Mouse (Mus musculus) CD8-positive naive resting alpha-beta T cell, adult 2 months (primary cell): Measurements from ENCODE around the gene Serinc2.
"Not testable (repeated sequence)": the region's sequence is repeated elsewhere in the genome, so short reads cannot be mapped to it uniquely, and the experiment has no call there.

Source experiments
- DNase-seq, 2 experiments: peaks; one replicate each; pipeline ENCODE4 v3.0.0; 2022; ENCODE audit warnings: low read depth in 2 of 2, low spot score in 2 of 2

Serinc2 gene

GRCm38 (mm10) chr4:130266601-130267000 lies 12.4 kb downstream of the Serinc2 start:
- no peak for DNase-seq

DNA sequence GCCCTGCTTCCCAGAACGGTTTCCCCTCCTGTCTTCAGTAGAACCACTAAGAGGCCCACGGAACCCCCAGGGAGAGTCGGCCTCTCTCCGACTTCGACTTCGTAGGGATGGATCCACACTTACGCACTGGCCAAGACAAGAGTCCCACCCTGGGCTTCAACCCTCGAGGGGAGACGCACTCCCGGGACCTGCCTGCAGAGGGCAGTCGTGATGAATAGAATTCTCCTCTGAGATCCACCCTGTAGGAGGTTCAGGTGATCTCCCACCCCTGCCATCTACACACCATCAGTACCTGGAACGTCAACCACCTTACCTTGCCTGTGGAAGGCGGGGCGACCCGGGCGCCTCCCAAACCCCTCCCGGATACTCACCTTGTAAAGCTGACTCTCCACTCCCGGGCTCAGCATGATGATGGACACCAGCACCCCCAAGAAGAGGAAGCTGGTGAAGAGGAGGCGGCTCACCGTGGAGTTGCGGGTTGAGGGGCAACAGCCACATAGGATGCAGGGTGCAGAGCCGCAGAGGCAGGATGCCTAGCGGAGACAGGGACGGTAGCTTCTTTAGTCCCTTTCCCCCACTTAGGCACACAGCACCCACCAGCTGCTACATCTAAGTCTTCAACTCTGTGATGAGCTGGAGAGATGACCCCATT lies 14.2 kb downstream of the Serinc2 start:
- DNase-seq: peak; percentile 25 to 50

- no peak for DNase-seq
Observed at GRCm38 (mm10) chr4:130264131-130264530, 14.9 kb downstream of the Serinc2 start.

GRCm38 (mm10) chr4:130260406-130260805 lies 18.6 kb downstream of the Serinc2 start:
- no peak for DNase-seq

DNA sequence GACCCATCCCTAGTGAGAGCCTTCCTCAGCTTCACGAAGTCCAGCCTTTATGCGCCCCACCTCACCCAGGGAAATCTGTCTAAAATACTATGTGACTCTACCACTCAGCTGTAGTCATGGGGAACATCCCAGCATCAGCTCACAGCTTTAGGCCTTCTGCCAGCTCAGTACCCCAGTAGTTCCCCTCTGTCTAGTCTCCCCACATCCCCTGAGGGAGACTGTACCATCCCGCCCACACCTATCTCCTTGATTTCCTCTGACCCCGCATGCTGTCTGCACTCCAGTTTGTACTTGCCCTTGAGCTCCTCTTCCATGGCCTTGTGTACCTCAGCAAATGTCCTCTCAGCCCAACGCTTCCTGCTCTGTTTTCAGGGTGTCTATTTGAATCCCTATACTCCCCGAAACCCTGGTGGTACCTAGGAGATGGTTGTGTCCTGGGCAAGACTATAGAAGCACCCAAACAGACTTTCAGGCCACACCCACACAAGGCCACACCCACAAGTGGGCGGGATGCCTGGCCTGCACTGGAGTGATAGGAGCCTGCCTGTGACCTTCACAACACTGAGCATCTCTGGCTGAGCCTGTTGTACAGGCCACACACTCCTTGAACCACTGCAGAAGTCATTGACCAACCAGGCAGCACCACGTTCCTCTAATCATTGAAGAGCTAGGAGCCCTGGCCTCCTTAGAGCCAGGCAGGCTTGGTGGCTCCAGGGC lies 26.4 kb downstream of the Serinc2 start:
- DNase-seq: no peak

DNA sequence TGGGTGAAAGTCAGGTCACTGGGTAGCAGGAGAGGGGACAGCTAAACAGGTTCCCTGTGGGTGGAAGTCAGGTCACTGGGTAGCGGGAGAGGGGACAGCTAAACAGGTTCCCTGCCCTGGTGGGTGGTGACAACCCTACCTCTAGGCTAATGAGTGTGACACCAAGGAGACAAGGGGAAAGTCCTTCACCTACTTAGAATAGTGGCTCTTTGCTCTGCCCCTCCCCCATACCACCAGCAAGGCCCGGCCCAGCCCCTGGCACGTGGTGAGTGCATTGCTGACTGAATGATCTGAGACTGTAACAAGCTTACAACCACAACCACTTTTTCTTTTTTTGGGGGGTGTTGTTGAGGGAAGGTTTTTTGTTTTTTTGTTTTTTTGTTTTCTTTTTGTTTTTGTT lies 27.2 kb downstream of the Serinc2 start:
- DNase-seq: no peak

- no peak for DNase-seq
Observed at GRCm38 (mm10) chr4:130251172-130251705, 27.8 kb downstream of the Serinc2 start.

- DNase-seq: no peak
Observed at GRCm38 (mm10) chr4:130248636-130249035, 30.4 kb downstream of the Serinc2 start.

GRCm38 (mm10) chr4:130246132-130246531 lies 32.9 kb downstream of the Serinc2 start:
- peak; percentile 27 to 47 for DNase-seq

- no peak for DNase-seq
Observed at GRCm38 (mm10) chr4:130244749-130245148, 34.3 kb downstream of the Serinc2 start.

GRCm38 (mm10) chr4:130243621-130244020 lies 35.4 kb downstream of the Serinc2 start:
- not testable (repeated sequence) for DNase-seq

DNA sequence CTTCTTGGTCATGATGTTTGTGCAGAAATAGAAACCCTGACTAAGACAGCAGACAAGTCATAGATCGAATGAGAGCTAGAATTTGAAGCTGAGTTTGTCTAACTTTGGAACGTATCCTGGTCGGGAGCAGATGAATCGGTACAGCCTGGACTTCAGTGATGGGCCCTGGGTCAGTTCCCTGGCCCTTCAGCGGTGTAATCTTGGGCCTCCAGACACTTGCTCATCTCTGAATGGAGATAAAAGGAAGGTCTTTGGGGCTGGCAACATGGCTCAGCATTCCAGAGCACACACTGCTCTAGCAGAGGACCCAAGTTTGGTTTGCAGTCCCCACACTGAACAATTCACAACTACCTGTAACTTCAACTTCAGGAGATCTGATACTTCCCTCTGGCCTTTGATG lies 36.0 kb downstream of the Serinc2 start:
- DNase-seq: no peak

GRCm38 (mm10) chr4:130240695-130241094 lies 38.3 kb downstream of the Serinc2 start:
- DNase-seq: no peak

DNA sequence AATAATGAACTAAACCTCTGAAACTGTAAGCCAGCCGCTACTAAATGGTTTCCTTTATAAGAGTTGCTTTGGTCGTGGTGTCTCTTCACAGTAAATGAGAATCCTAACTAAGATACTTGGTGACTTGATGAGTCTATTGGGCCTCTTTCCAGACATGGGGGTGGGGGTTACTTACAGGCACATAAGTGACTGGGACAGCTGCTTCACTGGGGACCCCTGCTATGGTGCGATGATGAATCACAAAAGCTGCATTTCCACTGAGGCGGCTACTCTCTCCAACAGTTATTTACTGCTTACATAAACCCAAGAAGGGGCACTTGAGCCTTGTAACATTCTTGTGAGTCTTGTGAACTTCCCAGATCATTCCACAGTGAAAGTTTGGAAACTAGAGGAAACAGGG lies 41.4 kb downstream of the Serinc2 start:
- no peak for DNase-seq

- no peak for DNase-seq
Observed at GRCm38 (mm10) chr4:130236361-130236760, 42.6 kb downstream of the Serinc2 start.

DNA sequence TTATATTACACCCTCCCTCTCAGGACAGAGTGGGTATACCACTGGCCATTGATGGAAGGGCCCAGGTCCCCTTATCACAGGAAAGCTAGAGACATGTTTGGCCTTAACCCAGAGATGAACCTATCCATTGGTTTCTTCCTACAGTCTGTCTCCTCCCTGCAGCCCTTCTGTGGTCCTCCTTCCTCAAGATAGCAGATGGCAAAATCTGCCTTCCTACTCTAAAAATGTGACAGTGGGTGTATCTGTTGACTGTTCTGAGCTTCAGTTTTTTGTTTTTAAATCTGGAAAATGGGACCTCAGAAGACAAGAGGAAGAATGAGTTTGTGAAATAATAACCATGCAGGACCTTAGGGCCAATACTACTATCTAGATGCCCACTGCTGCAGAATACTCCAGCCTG lies 54.9 kb downstream of the Serinc2 start:
- DNase-seq: no peak

- DNase-seq: no peak
Observed at GRCm38 (mm10) chr4:130222179-130222578, 56.8 kb downstream of the Serinc2 start, which contains the start of gene Gm853. Gene Gm853 (minus strand): TSS chr4:130222401.

DNA sequence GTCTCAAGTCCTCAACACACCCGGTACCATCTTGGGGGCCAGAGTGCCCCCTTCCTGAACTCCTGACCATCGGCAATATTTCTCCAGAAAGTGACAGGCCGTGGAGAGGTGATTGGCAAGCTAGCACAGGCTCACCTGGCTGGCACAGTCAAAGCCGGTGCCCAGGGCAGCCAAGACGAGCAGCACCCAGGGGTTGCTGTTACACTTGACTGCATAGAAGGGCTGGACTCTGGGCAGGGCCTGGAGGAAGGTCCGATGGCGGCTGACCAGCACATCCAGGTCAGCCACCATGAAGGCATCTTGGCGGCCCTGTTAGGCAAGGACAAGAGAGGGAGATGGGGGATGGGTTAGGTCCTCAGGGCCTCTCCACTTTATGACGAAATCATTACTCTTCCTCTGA lies 58.8 kb downstream of the Serinc2 start:
- no peak for DNase-seq

- no peak for DNase-seq
Observed at GRCm38 (mm10) chr4:130215392-130215791, 63.6 kb downstream of the Serinc2 start.

GRCm38 (mm10) chr4:130213857-130214256 lies 65.1 kb downstream of the Serinc2 start:
- DNase-seq: no peak

DNA sequence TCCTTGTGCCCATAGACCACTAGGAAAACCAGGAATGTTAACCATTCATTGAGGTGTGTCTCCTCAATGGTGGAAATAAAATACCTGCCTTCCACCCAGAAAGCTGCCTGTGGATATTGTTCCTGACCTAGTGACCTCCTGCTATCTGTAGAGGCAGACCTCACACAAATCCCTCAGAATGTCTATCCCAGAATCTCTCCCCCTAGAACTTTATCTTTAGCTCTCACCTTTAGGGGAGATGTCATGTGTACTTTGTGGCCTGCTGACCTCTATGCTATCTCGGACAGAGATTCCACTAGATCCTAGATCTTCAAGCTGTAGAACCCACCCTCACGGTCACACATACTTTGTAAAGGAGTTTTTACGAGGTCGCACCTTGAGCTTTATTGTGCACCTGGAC lies 65.8 kb downstream of the Serinc2 start:
- DNase-seq: no peak

GRCm38 (mm10) chr4:130212421-130212820 lies 66.6 kb downstream of the Serinc2 start:
- no peak for DNase-seq
